Mouse (Mus musculus): ENCODE measurements around the gene Arhgap21.
"Not testable (repeated sequence)": the region's sequence is repeated elsewhere in the genome, so short reads cannot be mapped to it uniquely, and the experiment has no call there.

Gene Arhgap21

GRCm38 (mm10) chr2:20941105-20941504 lies 27.6 kb downstream of the Arhgap21 start:
- DNase-seq (ENCODE audit: low spot score) = no peak

GRCm38 (mm10) chr2:20939367-20939766 lies 29.3 kb downstream of the Arhgap21 start:
- no peak for DNase-seq (ENCODE audit: low spot score)

DNA sequence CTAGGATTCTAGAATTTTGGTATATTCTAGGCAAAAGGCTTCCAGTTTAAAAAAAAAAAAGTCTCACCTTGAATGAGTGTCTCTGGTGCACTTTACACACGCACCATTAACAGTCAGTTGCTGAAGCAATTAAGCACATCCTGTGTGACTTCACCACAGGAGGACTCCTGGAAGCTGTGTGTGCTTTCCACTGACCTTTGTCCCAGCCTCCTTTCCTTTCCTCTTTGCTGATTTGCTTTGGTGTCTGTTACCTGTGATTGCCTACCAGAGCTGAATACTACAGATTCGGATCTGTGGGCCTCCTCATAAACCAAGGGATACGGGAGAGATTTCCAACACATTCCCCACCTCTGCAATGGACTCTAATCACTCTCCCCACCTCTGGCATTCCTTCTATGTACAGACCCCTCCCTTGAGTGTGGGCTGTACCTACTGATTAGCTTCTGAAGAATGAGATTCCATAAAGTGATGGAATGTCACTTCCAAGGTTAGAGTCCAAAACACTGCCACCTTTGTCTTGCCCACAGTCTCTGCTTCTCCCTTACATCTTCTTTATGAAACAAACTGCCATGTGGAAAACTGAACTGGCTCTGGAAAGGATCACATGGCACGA lies 32.0 kb downstream of the Arhgap21 start:
- DNase-seq (ENCODE audit: low spot score) = no peak

- no peak for DNase-seq (ENCODE audit: low spot score)
These were observed 34.3 kb downstream of the Arhgap21 start for GRCm38 (mm10) chr2:20934406-20934805.

DNA sequence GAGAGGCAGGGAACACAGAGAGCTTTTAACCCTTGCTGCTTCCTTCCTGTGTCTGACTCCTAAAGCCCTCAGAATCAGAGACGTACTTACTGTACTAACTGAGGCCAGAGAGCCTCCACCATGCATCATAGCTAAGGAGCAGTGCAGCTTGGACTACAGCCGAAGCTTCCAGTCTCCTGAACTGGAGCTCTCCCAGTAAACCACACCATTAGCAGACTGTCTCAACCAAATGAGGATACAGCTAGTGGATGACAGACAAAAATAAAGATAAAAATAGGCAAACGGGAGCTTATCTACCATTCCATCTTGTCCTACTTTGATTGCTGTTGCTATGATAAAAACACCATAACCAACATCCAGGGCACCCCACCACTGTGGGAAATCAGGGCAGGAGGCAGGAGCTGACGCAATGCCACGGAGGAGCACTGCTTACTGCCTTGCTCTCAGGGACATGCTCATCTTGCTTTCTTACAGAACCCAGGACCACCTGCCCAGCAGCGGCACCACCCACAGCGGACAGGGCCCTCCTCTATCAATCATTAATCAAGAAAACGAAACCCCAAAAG lies 35.9 kb downstream of the Arhgap21 start:
- DNase-seq (ENCODE audit: low spot score) = no peak

- not testable (repeated sequence) for DNase-seq (ENCODE audit: low spot score)
These were observed 36.9 kb downstream of the Arhgap21 start for GRCm38 (mm10) chr2:20931761-20932160.

DNA sequence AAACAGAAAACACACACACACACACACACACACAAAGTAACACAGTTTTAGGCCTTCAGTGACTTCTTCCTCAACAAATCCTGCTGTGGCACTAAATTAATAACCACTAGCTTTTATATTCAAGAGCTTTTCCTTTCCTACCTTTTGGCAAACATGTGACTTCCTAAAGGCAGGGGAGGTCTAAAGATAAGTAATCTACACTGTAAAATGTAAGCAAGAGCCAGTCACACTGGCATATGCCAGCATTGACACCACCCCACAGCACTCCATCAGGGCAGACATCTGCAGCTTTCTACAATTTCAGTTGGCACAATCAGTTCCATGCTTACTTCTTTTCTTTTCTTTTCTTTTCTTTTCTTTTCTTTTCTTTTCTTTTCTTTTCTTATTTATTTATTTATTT lies 40.2 kb downstream of the Arhgap21 start:
- no peak for DNase-seq (ENCODE audit: low spot score)

GRCm38 (mm10) chr2:20924938-20925337 lies 43.7 kb downstream of the Arhgap21 start:
- DNase-seq (ENCODE audit: low spot score) = no peak

- DNase-seq (ENCODE audit: low spot score) = no peak
These were observed 46.3 kb downstream of the Arhgap21 start for GRCm38 (mm10) chr2:20922366-20922765.

DNA sequence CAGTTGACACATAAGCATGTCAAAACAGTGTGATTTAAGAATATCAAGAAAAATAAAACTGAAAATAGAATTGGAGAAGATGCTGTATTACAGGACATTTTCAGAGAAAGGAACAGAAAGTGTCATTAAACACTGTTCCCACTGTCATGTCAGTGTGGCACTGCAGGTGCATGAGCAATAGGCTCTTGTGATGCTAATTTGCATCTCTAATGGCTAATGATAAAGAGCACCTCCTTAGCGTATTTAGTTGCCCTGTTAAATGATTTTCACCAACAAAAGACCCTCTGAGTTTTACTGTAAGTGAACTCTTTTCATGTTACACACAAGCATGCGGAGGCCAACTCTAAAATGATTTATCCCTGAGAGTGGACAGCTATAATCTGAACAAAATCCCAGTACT lies 47.1 kb downstream of the Arhgap21 start:
- no peak for DNase-seq (ENCODE audit: low spot score)

- DNase-seq (ENCODE audit: low spot score) = no peak
These were observed 47.7 kb downstream of the Arhgap21 start for GRCm38 (mm10) chr2:20921021-20921420.

GRCm38 (mm10) chr2:20914531-20915320 lies 54.0 kb downstream of the Arhgap21 start:
- no peak for DNase-seq (ENCODE audit: low spot score)

GRCm38 (mm10) chr2:20913019-20913415 lies 55.7 kb downstream of the Arhgap21 start:
- no peak for DNase-seq (ENCODE audit: low spot score)

DNA sequence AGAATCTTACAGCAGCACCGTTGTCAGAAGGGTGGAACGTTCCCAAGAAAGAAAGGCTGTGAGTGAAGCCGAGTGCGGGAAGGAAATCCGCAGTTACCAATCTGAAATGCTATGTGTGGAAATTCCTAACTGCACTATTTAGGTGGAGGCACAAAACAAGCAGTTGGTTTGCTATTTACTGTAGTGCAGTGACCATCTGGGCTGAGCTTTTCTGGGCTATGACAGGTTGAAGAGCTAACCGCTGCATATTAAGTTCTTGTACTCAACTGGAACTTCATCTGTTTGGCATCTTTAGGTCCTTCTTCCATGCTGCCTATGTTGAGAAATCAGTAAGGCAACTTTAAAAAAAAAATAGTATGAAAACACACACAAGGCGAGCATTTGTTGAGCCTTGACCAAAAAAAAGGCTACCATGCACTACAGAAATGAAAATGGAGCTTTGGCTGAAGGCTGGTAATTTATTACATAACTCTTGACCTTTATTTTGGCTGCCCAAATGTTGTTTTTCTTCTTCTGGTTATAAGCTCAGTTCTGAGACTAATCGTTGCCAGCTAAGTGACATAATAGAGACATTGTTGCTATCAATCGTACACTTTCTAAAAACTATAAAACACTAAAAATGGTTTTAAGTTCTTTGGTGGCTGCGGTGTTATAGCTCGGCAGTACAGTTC lies 56.2 kb downstream of the Arhgap21 start:
- peak; percentile 86 for DNase-seq (ENCODE audit: low spot score)

DNA sequence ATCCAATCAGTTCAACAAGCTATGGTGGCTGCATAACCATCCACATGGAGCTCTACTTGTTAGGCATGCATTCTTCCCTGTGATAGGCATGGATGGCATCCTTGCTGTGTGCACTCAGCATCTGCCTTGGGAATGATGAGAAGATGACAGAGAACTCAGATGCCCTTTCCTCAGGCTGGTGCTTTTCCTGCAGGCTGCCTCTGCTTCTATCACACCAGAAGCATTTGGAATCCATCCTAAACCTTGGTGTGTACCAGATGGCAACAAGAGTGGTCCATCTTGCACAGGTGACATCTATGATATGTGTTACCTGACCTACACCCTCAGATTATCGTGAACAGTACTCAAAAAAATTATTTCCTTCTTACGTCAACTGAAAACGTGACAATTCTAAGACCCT lies 58.2 kb downstream of the Arhgap21 start:
- no peak for DNase-seq (ENCODE audit: low spot score)

- no peak for DNase-seq (ENCODE audit: low spot score)
These were observed 59.3 kb downstream of the Arhgap21 start for GRCm38 (mm10) chr2:20909404-20909803.

DNA sequence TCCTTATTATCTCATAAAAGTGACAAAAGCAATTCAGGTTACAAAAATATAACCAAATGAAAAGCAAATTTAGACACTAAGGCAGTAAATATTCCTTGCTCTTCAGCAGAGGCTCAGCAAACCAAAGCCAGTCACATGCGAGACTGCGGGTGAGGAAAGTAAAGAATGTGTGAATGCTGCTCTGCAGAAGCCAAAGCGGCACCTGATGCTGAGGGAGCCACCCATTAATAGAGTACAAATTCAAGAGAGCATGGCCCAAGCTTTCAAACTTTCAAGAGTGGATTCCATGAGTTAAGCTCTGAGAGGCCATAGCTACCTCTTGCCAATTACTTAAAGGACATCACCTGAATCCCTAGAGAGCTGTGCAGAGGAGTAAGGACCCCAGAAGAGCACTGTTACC lies 61.4 kb downstream of the Arhgap21 start:
- DNase-seq (ENCODE audit: low spot score) = no peak

DNA sequence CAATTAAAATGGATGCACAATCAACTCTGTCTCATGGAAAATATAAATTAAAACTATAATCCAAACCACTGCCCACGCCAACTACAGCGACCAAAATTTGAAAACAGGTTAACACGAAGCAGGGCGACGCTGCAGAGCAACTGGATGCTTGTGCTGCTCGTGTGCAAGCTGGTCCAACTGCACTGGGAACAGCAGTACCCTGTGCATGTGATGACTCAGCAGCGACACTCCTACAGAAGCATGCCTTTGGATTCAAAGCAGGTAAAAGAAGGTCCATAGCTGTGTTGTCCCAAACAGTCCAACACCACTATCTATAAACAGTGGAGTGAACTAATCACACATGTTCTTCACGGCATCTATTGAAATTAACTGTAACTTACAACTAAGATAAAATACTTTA lies 63.3 kb downstream of the Arhgap21 start:
- DNase-seq (ENCODE audit: low spot score) = no peak

- no peak for DNase-seq (ENCODE audit: low spot score)
These were observed 65.6 kb downstream of the Arhgap21 start for GRCm38 (mm10) chr2:20902981-20903645.

GRCm38 (mm10) chr2:20901916-20902315 lies 66.8 kb downstream of the Arhgap21 start:
- DNase-seq (ENCODE audit: low spot score) = no peak

DNA sequence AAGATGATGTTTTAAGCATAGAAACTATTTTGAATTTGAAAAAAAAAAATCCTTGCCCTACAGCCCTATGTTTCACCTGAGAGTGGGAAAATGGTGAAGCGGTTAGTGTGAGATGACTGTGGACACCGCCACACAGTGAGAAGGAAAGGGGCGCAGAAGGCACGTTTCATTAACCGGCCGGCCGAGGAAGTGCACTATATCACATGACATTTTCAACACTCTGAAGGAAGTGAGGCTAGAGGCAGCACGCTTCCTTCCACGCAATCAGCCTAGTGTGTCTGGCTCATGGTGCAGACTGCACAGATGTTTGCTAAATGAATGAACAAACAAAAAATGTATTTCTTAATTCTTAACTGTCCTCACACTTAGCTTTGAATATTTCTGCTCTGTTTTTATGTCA lies 69.4 kb downstream of the Arhgap21 start:
- no peak for DNase-seq (ENCODE audit: low spot score)

- DNase-seq (ENCODE audit: low spot score) = peak; percentile 83
These were observed 70.0 kb downstream of the Arhgap21 start for GRCm38 (mm10) chr2:20898684-20899083.
